Mouse (Mus musculus): ENCODE results near the gene Fam129b. TPM values are rescaled to one million over a fixed set of nuclear protein-coding genes. Genes with fewer than 3 reads are reported as not detected.

Fam129b gene
- polyA plus RNA-seq, 1 experiment from 2014 or later: 13.7 TPM

DNA sequence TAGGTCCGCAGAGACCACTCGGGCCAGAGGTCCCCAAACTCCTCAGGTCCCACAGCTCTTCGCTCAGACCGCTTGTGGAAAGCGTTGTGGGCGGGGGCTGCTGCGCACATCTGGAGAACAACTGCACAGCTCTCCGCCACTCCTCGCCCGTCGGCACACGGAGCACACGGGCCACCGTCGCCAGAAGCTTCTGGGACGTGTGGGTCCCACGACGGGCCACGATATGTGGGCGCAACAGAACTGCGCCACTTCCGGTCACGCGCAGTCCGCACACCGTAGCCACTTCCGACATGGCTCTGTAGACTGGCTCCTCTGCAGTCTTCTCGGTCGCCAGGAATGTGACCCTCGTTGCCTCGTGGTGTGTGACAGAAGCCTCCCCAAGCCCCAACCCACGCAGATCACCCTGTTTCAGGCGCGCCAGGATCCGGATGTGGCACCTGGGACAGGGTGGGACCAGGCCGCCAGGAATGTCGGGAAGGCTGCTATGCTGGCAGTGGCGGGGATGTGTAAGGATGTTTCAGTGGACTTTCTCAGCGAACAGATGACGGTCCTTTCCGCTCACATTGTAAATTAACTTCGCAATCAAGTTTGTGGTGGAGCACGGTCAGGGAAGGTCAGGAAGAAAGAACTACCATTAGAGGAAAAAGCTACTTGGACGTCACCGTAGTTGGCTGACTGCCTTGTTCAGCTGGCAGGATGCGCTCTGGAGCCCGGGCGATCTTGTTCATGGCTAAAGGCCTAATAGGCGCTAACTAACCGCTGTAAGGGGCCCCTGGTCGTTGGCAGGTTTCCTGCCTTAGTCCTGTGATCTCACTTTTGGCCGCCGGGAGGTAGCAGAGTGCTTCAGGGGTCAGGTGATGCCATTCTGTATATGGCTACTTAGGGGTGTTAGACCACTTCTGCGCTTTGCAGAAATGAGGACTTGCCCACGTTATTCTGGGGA, 91.0 kb downstream of the Fam129b start:
- ATAC-seq (replicated peaks; ENCODE audit: insufficient number of reproducible peaks, low FRiP score, low TSS enrichment, low read depth): peak; percentile 83
- WGBS: under 1% methylated on average over 55 of the region's 55 CpGs
- H3K4me3 ChIP-seq (ENCODE audit: low read depth, low read length): peak overlapping the region; percentile 64
- H3K4me2 ChIP-seq (ENCODE audit: low read depth, low read length): peak overlapping the region; percentile 93
- H3K9me3 ChIP-seq (replicated peaks; ENCODE audit: control insufficient read depth, low read length): no peaks in the 10 kb centered on the region
- no peaks in the 10 kb centered on the region for H3K27me3 ChIP-seq (ENCODE audit: control insufficient read depth, insufficient read depth, low read length)
- peaks cover 10% of the 10 kb centered on the region for H3K36me3 ChIP-seq (replicated peaks; ENCODE audit: control insufficient read depth, insufficient read depth, low read depth, low read length)
- peak overlapping the region; percentile 91 for H3K27ac ChIP-seq (replicated peaks; ENCODE audit: low read depth, low read length)
- peaks cover 3% of the 10 kb centered on the region; the same call in 1 of the 2 replicates for H3K4me1 ChIP-seq (ENCODE audit: control insufficient read depth, insufficient read depth, low read length)
- H3K9ac ChIP-seq (replicated peaks; ENCODE audit: low read length): peak overlapping the region; percentile 84
- peak; percentile 88 for DNase-seq (ENCODE audit: low spot score)

DNA sequence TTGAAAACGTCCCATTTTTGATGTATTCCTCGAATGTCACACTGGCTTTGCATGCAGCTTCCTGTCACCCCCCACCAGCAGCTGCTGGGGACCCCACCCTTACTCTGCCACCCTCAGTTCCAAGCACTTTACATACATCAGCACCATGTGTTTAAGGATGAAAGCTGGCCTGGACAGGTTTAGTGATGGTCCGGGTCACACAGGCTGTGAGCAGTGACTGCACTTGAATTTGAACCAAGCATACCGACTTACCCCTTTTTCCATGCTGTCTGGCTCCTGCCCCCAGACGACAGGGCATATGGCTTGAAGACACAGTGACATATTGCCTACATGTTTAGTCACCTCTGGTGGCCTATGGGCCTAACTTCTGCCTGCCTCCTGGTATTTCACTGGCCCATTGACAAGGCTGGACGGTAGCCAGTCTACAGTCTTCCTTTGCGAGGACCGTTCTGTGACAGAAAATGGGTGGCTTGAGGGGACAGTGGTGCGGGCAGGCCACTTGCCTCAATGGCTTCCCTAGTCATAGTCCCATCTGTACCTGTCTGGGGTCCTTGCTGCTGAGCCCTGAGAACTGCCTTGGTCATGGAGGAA, 92.2 kb downstream of the Fam129b start:
- Histone ChIP-seq H3K4me3 (ENCODE audit: low read depth, low read length) (no peak overlapping the region), H3K9me3 (replicated peaks; ENCODE audit: control insufficient read depth, low read length) (no peaks in the 10 kb centered on the region), H3K36me3 (replicated peaks; ENCODE audit: control insufficient read depth, insufficient read depth, low read depth, low read length) (peaks cover 9% of the 10 kb centered on the region), H3K9ac (replicated peaks; ENCODE audit: low read length) (no peak overlapping the region), H3K27me3 (ENCODE audit: control insufficient read depth, insufficient read depth, low read length) (no peaks in the 10 kb centered on the region), H3K4me2 (ENCODE audit: low read depth, low read length) (no peak overlapping the region; the same call in 1 of the 2 replicates), H3K4me1 (ENCODE audit: control insufficient read depth, insufficient read depth, low read length) (peaks cover 3% of the 10 kb centered on the region; the same call in 1 of the 2 replicates), H3K27ac (replicated peaks; ENCODE audit: low read depth, low read length) (no peak overlapping the region)
- 87% methylated on average over 9 of the region's 9 CpGs for WGBS
- DNase-seq (ENCODE audit: low spot score) (no peak), ATAC-seq (replicated peaks; ENCODE audit: insufficient number of reproducible peaks, low FRiP score, low TSS enrichment, low read depth) (0 out of 2 replicates have a peak, but pooled peaks have one; percentile 1)

DNA sequence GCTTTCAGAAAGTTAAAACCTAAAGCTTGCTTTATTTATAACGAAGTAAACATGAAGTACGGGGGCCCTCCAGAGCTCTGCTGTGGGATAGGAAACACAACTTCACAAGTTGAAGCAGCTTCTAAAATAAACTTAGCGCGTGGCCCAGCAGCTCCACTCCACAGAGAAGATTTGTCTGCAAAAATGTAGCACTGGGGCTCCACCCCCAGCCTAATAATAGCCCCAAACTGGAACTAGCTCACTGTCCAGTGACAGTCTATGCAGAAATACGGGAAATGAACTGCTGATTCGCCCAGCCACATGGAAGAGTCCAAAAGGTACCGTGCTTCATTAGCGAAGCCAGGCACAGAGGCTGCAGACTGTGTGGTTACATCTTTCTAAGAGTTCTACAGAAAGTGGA, 93.4 kb downstream of the Fam129b start:
- Histone ChIP-seq H3K4me3 (ENCODE audit: low read depth, low read length) (no peak overlapping the region), H3K4me1 (ENCODE audit: control insufficient read depth, insufficient read depth, low read length) (peaks cover 3% of the 10 kb centered on the region; the same call in 1 of the 2 replicates), H3K4me2 (ENCODE audit: low read depth, low read length) (no peak overlapping the region), H3K27me3 (ENCODE audit: control insufficient read depth, insufficient read depth, low read length) (no peaks in the 10 kb centered on the region), H3K36me3 (replicated peaks; ENCODE audit: control insufficient read depth, insufficient read depth, low read depth, low read length) (no peaks in the 10 kb centered on the region; the same call in 1 of the 2 replicates), H3K9me3 (replicated peaks; ENCODE audit: control insufficient read depth, low read length) (no peaks in the 10 kb centered on the region), H3K9ac (replicated peaks; ENCODE audit: low read length) (no peak overlapping the region), H3K27ac (replicated peaks; ENCODE audit: low read depth, low read length) (no peak overlapping the region)
- no peak for DNase-seq (ENCODE audit: low spot score)
- 82% methylated on average over 8 of the region's 8 CpGs for WGBS
- no peak for ATAC-seq (replicated peaks; ENCODE audit: insufficient number of reproducible peaks, low FRiP score, low TSS enrichment, low read depth)

DNA sequence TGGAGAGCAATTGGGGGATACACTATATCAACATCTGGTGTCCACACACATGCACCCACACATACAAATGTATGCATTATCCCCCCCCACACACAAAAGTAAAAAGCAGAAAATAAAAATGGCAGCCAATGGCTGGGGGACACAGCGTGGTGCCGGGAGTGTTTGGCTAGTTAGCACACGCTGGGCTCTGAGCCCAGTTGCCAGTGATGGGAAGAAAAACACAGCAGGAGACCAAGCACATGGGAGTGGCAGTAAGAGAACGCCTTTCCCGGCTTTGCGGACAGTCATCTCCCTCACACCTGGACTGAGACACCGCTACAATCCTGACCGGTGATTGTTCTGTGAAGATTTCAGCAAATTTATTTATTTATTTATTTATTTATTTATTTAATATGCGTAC, 95.3 kb downstream of the Fam129b start:
- Histone ChIP-seq H3K9ac (replicated peaks; ENCODE audit: low read length) (no peak overlapping the region), H3K4me1 (ENCODE audit: control insufficient read depth, insufficient read depth, low read length) (peaks cover 3% of the 10 kb centered on the region; the same call in 1 of the 2 replicates), H3K4me2 (ENCODE audit: low read depth, low read length) (no peak overlapping the region), H3K27me3 (ENCODE audit: control insufficient read depth, insufficient read depth, low read length) (no peaks in the 10 kb centered on the region), H3K36me3 (replicated peaks; ENCODE audit: control insufficient read depth, insufficient read depth, low read depth, low read length) (no peaks in the 10 kb centered on the region; the same call in 1 of the 2 replicates), H3K27ac (replicated peaks; ENCODE audit: low read depth, low read length) (no peak overlapping the region), H3K9me3 (replicated peaks; ENCODE audit: control insufficient read depth, low read length) (no peaks in the 10 kb centered on the region), H3K4me3 (ENCODE audit: low read depth, low read length) (no peak overlapping the region)
- DNase-seq (ENCODE audit: low spot score): no peak
- ATAC-seq (replicated peaks; ENCODE audit: insufficient number of reproducible peaks, low FRiP score, low TSS enrichment, low read depth): no peak
- WGBS: 38% methylated on average over 9 of the region's 9 CpGs

DNA sequence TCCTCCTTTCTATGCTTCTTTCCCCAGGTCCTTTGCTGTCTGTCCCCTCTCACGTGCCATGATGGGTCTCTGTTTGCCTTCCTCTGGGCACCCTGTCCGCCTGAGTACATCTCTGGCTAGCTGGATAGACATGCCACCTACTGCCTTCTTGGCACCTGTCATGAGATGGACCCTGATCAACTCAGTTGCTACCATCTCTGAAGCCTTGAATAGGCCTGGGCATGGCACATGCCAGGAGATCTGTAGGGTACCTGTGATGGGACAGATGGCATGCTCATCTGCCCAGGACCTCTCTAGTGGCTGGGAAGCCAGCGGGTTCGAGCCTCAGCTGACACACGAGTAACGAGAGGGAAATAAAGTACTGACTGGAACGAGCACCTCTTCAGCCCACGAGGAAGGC, 98.3 kb downstream of the Fam129b start:
- no peak for ATAC-seq (replicated peaks; ENCODE audit: insufficient number of reproducible peaks, low FRiP score, low TSS enrichment, low read depth)
- Histone ChIP-seq H3K27me3 (ENCODE audit: control insufficient read depth, insufficient read depth, low read length) (no peaks in the 10 kb centered on the region), H3K36me3 (replicated peaks; ENCODE audit: control insufficient read depth, insufficient read depth, low read depth, low read length) (no peaks in the 10 kb centered on the region; the same call in 1 of the 2 replicates), H3K4me1 (ENCODE audit: control insufficient read depth, insufficient read depth, low read length) (no peaks in the 10 kb centered on the region), H3K27ac (replicated peaks; ENCODE audit: low read depth, low read length) (no peak overlapping the region), H3K9ac (replicated peaks; ENCODE audit: low read length) (no peak overlapping the region), H3K4me2 (ENCODE audit: low read depth, low read length) (no peak overlapping the region), H3K4me3 (ENCODE audit: low read depth, low read length) (no peak overlapping the region), H3K9me3 (replicated peaks; ENCODE audit: control insufficient read depth, low read length) (no peaks in the 10 kb centered on the region)
- WGBS: 86% methylated on average over 8 of the region's 8 CpGs
- no peak for DNase-seq (ENCODE audit: low spot score)

Other genes starting within 250 kb of the Fam129b start
- gene Eng, start 229.5 kb upstream of the Fam129b start, polyA plus RNA-seq (2014; fragmentation: Nextera tagmentation; extraction: Ambion mirVana): 19.2 and 22.6 TPM in 2 replicates
- 15.6 and 16.3 TPM in 2 replicates for gene Fpgs, start 172.0 kb upstream of the Fam129b start, polyA plus RNA-seq (2014; fragmentation: Nextera tagmentation; extraction: Ambion mirVana)
- 79.2 and 89.8 TPM in 2 replicates for gene Cdk9, start 163.0 kb upstream of the Fam129b start, polyA plus RNA-seq (2014; fragmentation: Nextera tagmentation; extraction: Ambion mirVana)
- 21.1 and 22.2 TPM in 2 replicates for gene Sh2d3c, start 155.1 kb upstream of the Fam129b start, polyA plus RNA-seq (2014; fragmentation: Nextera tagmentation; extraction: Ambion mirVana)
- gene 6330409D20Rik, start 135.1 kb upstream of the Fam129b start, polyA plus RNA-seq (2014; fragmentation: Nextera tagmentation; extraction: Ambion mirVana): 0.31 and 0.75 TPM in 2 replicates
- gene Tor2a, start 118.9 kb upstream of the Fam129b start, polyA plus RNA-seq (2014; fragmentation: Nextera tagmentation; extraction: Ambion mirVana): 47.8 and 54.3 TPM in 2 replicates
- gene Ttc16, start 100.5 kb upstream of the Fam129b start, polyA plus RNA-seq (2014; fragmentation: Nextera tagmentation; extraction: Ambion mirVana): 0.24 TPM in 1 of 2 replicates, not detected in the other
- 3.8 and 5.7 TPM in 2 replicates for gene Ptrh1, start 100.3 kb upstream of the Fam129b start, polyA plus RNA-seq (2014; fragmentation: Nextera tagmentation; extraction: Ambion mirVana)
- 0.21 TPM in 1 of 2 replicates, not detected in the other for gene Cfap157, start 91.7 kb upstream of the Fam129b start, polyA plus RNA-seq (2014; fragmentation: Nextera tagmentation; extraction: Ambion mirVana)
- 22.0 and 27.1 TPM in 2 replicates for gene Stxbp1, start 28.9 kb upstream of the Fam129b start, polyA plus RNA-seq (2014; fragmentation: Nextera tagmentation; extraction: Ambion mirVana)
- 162 and 191 TPM in 2 replicates for gene Rpl12, start 85.4 kb downstream of the Fam129b start, polyA plus RNA-seq (2014; fragmentation: Nextera tagmentation; extraction: Ambion mirVana)
- 5.2 and 6.5 TPM in 2 replicates for gene Lrsam1, start 85.5 kb downstream of the Fam129b start, polyA plus RNA-seq (2014; fragmentation: Nextera tagmentation; extraction: Ambion mirVana)
- 10.1 and 10.8 TPM in 2 replicates for gene Slc2a8, start 106.0 kb downstream of the Fam129b start, polyA plus RNA-seq (2014; fragmentation: Nextera tagmentation; extraction: Ambion mirVana)